Mouse (Mus musculus) forebrain, embryonic 14.5 days (tissue): ENCODE measurements around the gene Rhbdd3. TPM values are rescaled to one million over a fixed set of nuclear protein-coding genes. Genes with fewer than 3 reads are reported as not detected.

Experiments used
- ATAC-seq: fragments of 200-750 bp; cut with Nextera tagmentation; 2 replicates; pipeline ENCODE4 v1.8.0; 2017; ENCODE audit warnings: mild to moderate bottlenecking, moderate library complexity
- DNase-seq: peaks from one replicate; pipeline ENCODE4 v3.0.0-alpha.2; 2015; ENCODE audit warnings: low spot score
- H3K27ac ChIP-seq: fragments of 300-500 bp; sonication (generic); 2 replicates; pipeline ENCODE4 v1.5.1; 2014; ENCODE audit warnings: low read depth, mild to moderate bottlenecking, control low read depth, low read length, moderate library complexity
- H3K27me3 ChIP-seq: fragments of 300-500 bp; sonication (generic); replicated peaks from 2 replicates; pipeline ENCODE4 v1.6.1; 2014; ENCODE audit warnings: low read length, control low read depth, mixed read lengths; ENCODE audit not compliant: control insufficient read depth, insufficient read depth
- H3K36me3 ChIP-seq: fragments of 300-500 bp; sonication (generic); 2 replicates; pipeline ENCODE4 v1.6.1; 2014; ENCODE audit warnings: low read length, control low read depth; ENCODE audit not compliant: control insufficient read depth, insufficient read depth
- H3K4me1 ChIP-seq: fragments of 300-500 bp; sonication (generic); 2 replicates; pipeline ENCODE4 v1.6.1; 2014; ENCODE audit warnings: antibody characterized with exemption, low read length, control low read depth; ENCODE audit not compliant: control insufficient read depth, insufficient read depth
- H3K4me2 ChIP-seq: fragments of 300-500 bp; sonication (generic); 2 replicates; pipeline ENCODE4 v1.6.1; 2014; ENCODE audit warnings: mild to moderate bottlenecking, control low read depth, low read length
- H3K4me3 ChIP-seq: fragments of 300-500 bp; sonication (generic); 2 replicates; pipeline ENCODE4 v1.5.1; 2014; ENCODE audit warnings: low read depth, low read length, control low read depth
- H3K9ac ChIP-seq: fragments of 300-500 bp; sonication (generic); 2 replicates; pipeline ENCODE4 v1.6.1; 2014; ENCODE audit warnings: mild to moderate bottlenecking, low read length, control low read depth, moderate library complexity
- H3K9me3 ChIP-seq: fragments of 300-500 bp; sonication (generic); replicated peaks from 2 replicates; pipeline ENCODE4 v1.6.1; 2016; ENCODE audit warnings: low read length, control low read depth, mixed read lengths; ENCODE audit not compliant: control insufficient read depth
- WGBS: fragments of 180-500 bp; shearing (Covaris S2); extraction: QIAGEN DNeasy Blood & Tissue Kit; methylation state at CpG from one replicate; pipeline ENCODE4 v1.1.7; 2014; 5-methylcytosine and 5-hydroxymethylcytosine counted together
- polyA plus RNA-seq: library from polyadenylated mRNA; unstranded; fragments of >200 nt; fragmentation: Nextera tagmentation; extraction: Ambion mirVana; gene quantifications from 2 replicates; pipeline ENCODE4 v1.2.1, GENCODE M21; 2014

Rhbdd3 gene
- polyA plus RNA-seq, 1 experiment from 2014 or later = 28.9 TPM

- H3K27me3 ChIP-seq = no peaks in the 10 kb centered on the region
- peaks cover 18% of the 10 kb centered on the region for H3K36me3 ChIP-seq
- WGBS = 88% methylated on average over 6 of the region's 6 CpGs
- no peak overlapping the region for H3K4me3 ChIP-seq
- peaks cover 20% of the 10 kb centered on the region for H3K4me1 ChIP-seq
- ATAC-seq (no peak), DNase-seq (no peak)
- H3K27ac ChIP-seq = no peak overlapping the region
- no peak overlapping the region for H3K4me2 ChIP-seq
- no peak overlapping the region for H3K9ac ChIP-seq
- H3K9me3 ChIP-seq = no peaks in the 10 kb centered on the region
Measured at GRCm38 (mm10) chr11:5101641-5102040, 2.9 kb downstream of the Rhbdd3 start.

GRCm38 (mm10) chr11:5102384-5102783 is 3.7 kb downstream of the Rhbdd3 start:
- no peak overlapping the region for H3K4me2 ChIP-seq
- no peaks in the 10 kb centered on the region for H3K27me3 ChIP-seq
- H3K4me3 ChIP-seq = no peak overlapping the region
- H3K36me3 ChIP-seq = peaks cover 18% of the 10 kb centered on the region
- ATAC-seq = no peak
- WGBS = 91% methylated on average over 7 of the region's 7 CpGs
- H3K27ac ChIP-seq = no peak overlapping the region
- H3K9me3 ChIP-seq = no peaks in the 10 kb centered on the region
- DNase-seq = no peak
- no peak overlapping the region for H3K9ac ChIP-seq
- H3K4me1 ChIP-seq = peaks cover 12% of the 10 kb centered on the region

- no peak overlapping the region for H3K4me2 ChIP-seq
- peaks cover 10% of the 10 kb centered on the region for H3K4me1 ChIP-seq
- no peak overlapping the region for H3K27ac ChIP-seq
- H3K4me3 ChIP-seq = no peak overlapping the region
- WGBS = 97% methylated on average over 4 of the region's 4 CpGs
- H3K9me3 ChIP-seq = no peaks in the 10 kb centered on the region
- no peaks in the 10 kb centered on the region for H3K27me3 ChIP-seq
- no peak for ATAC-seq
- DNase-seq = no peak
- peaks cover 18% of the 10 kb centered on the region for H3K36me3 ChIP-seq
- no peak overlapping the region for H3K9ac ChIP-seq
Measured at GRCm38 (mm10) chr11:5103986-5104509, 5.3 kb downstream of the Rhbdd3 start.

- Histone ChIP-seq H3K27me3 (no peaks in the 10 kb centered on the region), H3K4me1 (no peaks in the 10 kb centered on the region), H3K36me3 (peaks cover 14% of the 10 kb centered on the region), H3K9me3 (no peaks in the 10 kb centered on the region), H3K9ac (no peak overlapping the region), H3K4me3 (no peak overlapping the region), H3K27ac (no peak overlapping the region), H3K4me2 (no peak overlapping the region)
- ATAC-seq (no peak), DNase-seq (no peak)
- WGBS = 79% methylated on average over 8 of the region's 8 CpGs
Measured at GRCm38 (mm10) chr11:5109441-5109840, 10.7 kb downstream of the Rhbdd3 start.

GRCm38 (mm10) chr11:5113645-5114044 is 14.9 kb downstream of the Rhbdd3 start:
- Histone ChIP-seq H3K4me3 (no peak overlapping the region), H3K27me3 (no peaks in the 10 kb centered on the region), H3K36me3 (no peaks in the 10 kb centered on the region), H3K9ac (no peak overlapping the region), H3K4me2 (no peak overlapping the region), H3K9me3 (no peaks in the 10 kb centered on the region), H3K27ac (no peak overlapping the region), H3K4me1 (no peaks in the 10 kb centered on the region)
- no peak for ATAC-seq
- DNase-seq = no peak
- 90% methylated on average over 7 of the region's 7 CpGs for WGBS

- Histone ChIP-seq H3K4me1 (no peaks in the 10 kb centered on the region), H3K27me3 (no peaks in the 10 kb centered on the region), H3K27ac (no peak overlapping the region), H3K9me3 (no peaks in the 10 kb centered on the region), H3K4me2 (no peak overlapping the region), H3K4me3 (no peak overlapping the region), H3K36me3 (no peaks in the 10 kb centered on the region), H3K9ac (no peak overlapping the region)
- ATAC-seq (peak; percentile 60; the same call in 1 of the 2 replicates), DNase-seq (peak; percentile 86)
- WGBS = 31% methylated on average over 13 of the region's 13 CpGs
Measured at GRCm38 (mm10) chr11:5114931-5115581, 16.3 kb downstream of the Rhbdd3 start.

- no peak overlapping the region for H3K27ac ChIP-seq
- no peaks in the 10 kb centered on the region for H3K9me3 ChIP-seq
- ATAC-seq = no peak
- whole genome bisulfite sequencing = 51% methylated on average over 4 of the region's 4 CpGs
- H3K4me2 ChIP-seq = no peak overlapping the region
- H3K4me3 ChIP-seq = no peak overlapping the region
- H3K27me3 ChIP-seq = no peaks in the 10 kb centered on the region
- no peak for DNase-seq
- H3K9ac ChIP-seq = no peak overlapping the region
- H3K4me1 ChIP-seq = peaks cover 13% of the 10 kb centered on the region
- no peaks in the 10 kb centered on the region for H3K36me3 ChIP-seq
Measured at GRCm38 (mm10) chr11:5125713-5126112, 27.0 kb downstream of the Rhbdd3 start.

GRCm38 (mm10) chr11:5129035-5129480 is 30.3 kb downstream of the Rhbdd3 start:
- H3K27ac ChIP-seq = peak overlapping the region; percentile 17; the same call in 1 of the 2 replicates
- ATAC-seq (peak; percentile 78), DNase-seq (peak; percentile 60)
- 12% methylated on average over 5 of the region's 5 CpGs for WGBS
- H3K9me3 ChIP-seq = no peaks in the 10 kb centered on the region
- H3K27me3 ChIP-seq = no peaks in the 10 kb centered on the region
- no peak overlapping the region for H3K4me2 ChIP-seq
- H3K9ac ChIP-seq = 0 out of 2 replicates have a peak overlapping the region, but pooled peaks have one; percentile 25
- no peak overlapping the region for H3K4me3 ChIP-seq
- H3K36me3 ChIP-seq = no peaks in the 10 kb centered on the region
- peaks cover 13% of the 10 kb centered on the region for H3K4me1 ChIP-seq

GRCm38 (mm10) chr11:5130111-5130665 is 31.5 kb downstream of the Rhbdd3 start:
- ATAC-seq (0 out of 2 replicates have a peak, but pooled peaks have one; percentile 17), DNase-seq (no peak)
- H3K4me1 ChIP-seq = peaks cover 13% of the 10 kb centered on the region
- H3K9me3 ChIP-seq = no peaks in the 10 kb centered on the region
- no peak overlapping the region for H3K27ac ChIP-seq
- H3K27me3 ChIP-seq = no peaks in the 10 kb centered on the region
- no peak overlapping the region for H3K4me3 ChIP-seq
- no peak overlapping the region for H3K4me2 ChIP-seq
- no peaks in the 10 kb centered on the region for H3K36me3 ChIP-seq
- WGBS = 64% methylated on average over 4 of the region's 4 CpGs
- H3K9ac ChIP-seq = no peak overlapping the region
